Mouse (Mus musculus): ENCODE data around the gene Epha4.
A peak's percentile ranks its signal among the peaks of the same experiment; 100 is the strongest.

Epha4 gene

GRCm38 (mm10) chr1:77473446-77474376 is 41.2 kb downstream of the Epha4 start:
- DNase-seq: no peak

- DNase-seq: no peak
Observed at GRCm38 (mm10) chr1:77472566-77472965, 42.3 kb downstream of the Epha4 start.

DNA sequence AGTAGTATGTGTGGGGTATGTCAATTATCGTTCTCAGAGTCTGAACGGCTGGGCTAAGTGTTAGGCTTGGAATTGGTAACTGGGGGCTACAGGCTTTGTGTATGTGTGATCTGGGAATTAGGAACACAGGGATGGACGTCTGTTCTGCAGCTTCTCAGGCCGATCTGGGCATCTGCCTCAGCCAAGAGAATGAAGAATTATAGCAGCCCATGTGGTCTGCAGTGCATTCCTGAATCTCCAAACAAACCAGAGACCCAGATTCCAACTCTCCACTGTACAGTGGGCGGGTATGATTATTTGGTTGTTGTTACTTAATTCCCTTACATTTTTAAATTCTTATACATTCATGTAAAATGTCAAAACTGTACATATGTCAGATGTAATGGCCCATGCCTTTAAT is 43.4 kb downstream of the Epha4 start:
- DNase-seq: no peak

- DNase-seq: no peak
Observed at GRCm38 (mm10) chr1:77471037-77471436, 43.9 kb downstream of the Epha4 start.

GRCm38 (mm10) chr1:77468717-77469314 is 46.1 kb downstream of the Epha4 start:
- no peak for DNase-seq

DNA sequence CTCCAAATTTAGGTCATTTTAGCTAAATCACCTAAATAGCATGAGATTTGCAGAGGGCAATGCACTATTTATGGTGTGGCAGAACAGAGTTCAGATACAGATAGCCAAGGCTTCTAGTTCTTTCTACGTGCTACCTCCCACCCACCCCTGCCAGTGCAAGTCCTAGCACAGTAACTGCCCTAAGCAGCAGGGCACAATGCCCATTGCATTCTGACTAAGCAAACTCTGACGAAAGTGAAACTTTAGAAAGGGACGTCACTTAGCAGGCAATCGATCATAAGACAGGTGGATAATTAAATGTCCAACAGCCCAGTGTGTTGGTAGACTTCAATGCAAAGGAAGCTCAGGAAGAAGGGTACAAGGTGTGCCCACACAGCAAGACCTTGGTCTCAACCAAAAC is 49.4 kb downstream of the Epha4 start:
- DNase-seq: no peak

GRCm38 (mm10) chr1:77464108-77464507 is 50.8 kb downstream of the Epha4 start:
- DNase-seq: no peak

- DNase-seq: no peak
Observed at GRCm38 (mm10) chr1:77461877-77462615, 52.8 kb downstream of the Epha4 start.

DNA sequence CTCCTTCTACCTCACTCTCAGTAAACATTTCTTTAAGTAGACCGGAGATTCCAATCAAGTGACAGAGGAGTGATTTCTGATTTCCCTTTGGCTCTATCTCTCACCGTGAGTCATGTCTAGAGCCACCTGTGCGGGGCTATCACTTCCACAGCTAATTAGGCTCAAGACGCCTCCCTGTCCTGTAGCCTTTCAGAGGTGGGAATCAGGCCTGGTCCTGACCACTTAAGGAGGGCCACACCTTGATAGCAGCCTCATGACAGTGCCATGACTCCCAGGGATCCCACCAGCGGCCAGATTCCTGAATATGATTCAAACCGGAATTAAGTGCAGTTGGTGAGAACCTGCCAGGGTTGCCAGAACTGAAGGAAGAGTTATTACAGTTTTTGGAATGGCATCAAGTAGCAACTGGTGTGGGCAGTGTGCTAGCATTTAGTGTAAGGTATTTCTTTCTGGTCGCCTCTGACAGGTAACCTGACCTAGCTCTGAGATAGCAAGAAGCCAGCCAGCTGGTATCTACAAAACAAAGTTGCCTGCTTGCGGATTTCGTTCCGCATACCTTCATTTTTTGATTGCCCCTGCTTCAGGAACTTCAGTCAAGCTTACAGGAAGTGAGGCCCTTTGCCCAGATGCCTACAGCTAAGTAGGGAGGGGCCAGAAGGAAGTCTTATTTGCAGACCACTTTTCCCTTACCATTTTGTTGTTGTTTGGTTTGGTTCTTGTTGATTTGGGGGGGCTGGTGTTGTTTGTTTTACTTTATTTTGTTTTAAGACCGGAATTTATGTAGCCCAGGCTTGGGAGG is 53.9 kb downstream of the Epha4 start:
- DNase-seq: no peak

DNA sequence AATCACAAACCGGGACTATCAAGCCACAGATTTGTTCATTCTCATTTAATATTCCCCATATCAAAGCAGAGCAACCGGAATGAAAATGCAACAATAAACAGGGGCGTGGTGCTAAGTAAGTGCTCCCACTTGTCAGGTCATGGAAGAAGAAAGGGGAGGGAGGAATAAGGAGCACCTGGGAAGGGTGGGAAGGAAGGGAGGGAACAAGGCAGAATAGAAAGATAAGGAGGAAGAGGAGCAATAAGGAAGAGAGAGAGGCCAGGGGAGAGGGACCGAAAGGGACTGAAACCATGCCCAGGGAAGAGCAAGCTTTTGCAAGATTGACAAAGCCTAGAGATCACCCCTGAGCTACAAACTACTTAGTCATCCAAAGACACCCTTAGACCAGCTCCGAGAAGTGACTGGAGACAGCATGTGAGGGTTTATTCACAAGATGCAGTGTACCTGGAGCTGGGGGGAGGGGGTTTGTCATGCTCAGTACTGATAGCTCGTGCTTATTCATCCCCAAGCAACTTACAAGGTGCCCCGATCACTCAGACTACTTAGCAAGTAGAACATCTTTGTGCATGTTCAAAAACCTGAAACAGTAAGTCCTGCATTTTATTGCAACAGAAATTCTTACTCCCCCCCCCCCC is 56.0 kb downstream of the Epha4 start:
- DNase-seq: no peak

GRCm38 (mm10) chr1:77457446-77457800 is 57.5 kb downstream of the Epha4 start:
- no peak for DNase-seq

DNA sequence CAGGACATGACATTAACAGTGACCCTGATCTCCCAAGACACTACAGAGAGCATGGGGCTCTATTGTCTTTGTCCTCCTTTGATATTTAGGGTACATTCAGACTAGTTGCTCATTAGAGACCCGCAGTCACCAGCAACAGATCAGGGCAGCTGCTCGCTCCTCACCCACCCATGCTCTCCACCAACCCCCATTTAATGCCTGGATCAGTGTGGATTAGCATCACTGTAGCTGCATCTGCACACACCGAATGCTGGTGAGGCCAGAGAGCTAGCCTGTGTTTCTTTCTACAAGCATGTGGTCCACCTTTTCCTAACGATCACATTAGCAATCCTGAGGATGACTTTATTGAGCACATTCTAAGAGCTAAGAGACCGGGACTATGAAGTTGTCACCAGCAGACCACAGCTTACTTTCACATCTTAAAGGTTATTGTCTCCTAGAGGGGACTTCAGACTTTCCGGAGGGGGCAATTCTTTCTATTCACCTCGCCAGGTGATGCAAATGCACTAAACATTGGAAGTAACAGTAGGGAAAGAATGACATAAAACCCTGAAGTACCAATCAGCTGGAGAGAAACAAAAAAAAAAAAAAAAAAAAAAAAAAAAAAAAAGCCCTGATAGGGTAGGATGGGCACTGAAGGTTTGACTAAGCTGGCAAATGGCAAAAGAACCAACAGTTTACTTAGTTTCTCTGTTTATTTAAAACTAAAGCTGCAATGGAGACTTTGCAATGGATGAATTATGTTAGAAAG is 58.0 kb downstream of the Epha4 start:
- DNase-seq: no peak

- DNase-seq: no peak
Observed at GRCm38 (mm10) chr1:77453811-77454210, 61.1 kb downstream of the Epha4 start.

- no peak for DNase-seq
Observed at GRCm38 (mm10) chr1:77452721-77453120, 62.2 kb downstream of the Epha4 start.

DNA sequence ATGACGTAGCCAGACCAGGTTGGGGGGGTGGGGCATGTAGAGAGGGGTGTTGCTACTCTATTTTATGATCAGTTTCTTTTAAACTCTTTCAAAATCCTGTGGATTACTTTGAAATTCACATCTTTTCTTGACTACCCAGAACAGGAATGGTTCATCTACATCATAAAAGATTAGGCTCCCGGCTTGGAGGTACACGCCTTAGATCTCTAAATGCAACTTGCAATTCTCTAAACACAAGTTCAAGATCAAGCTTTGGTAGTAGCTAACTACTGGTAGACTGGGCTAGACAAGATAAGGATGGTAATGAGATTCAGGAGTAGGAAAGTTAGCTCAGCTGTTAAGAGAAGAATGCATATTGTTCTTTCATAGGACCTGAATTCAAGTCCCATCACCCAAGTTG is 63.3 kb downstream of the Epha4 start:
- DNase-seq: no peak

GRCm38 (mm10) chr1:77450201-77450600 is 64.7 kb downstream of the Epha4 start:
- no peak for DNase-seq

GRCm38 (mm10) chr1:77447061-77447614 is 67.8 kb downstream of the Epha4 start:
- DNase-seq: peak; percentile 79

DNA sequence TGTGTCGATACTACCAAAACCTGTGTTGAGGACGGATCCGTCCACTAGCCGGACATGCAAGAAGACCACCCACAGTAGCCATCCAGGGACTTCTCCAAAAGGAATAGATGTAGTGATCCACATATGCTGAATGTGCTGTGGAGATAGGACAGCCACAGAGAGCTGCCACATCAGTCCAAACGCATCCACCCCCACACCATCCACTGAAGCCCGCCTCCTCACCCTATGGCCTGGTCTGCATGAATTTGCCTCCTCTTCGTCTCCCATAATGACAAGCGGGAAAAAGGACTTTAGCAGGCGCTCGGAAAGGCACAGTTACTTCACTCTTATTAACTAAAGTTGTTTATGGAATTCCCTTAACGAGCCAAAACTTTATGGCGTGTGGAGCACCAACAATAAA is 68.5 kb downstream of the Epha4 start:
- no peak for DNase-seq

DNA sequence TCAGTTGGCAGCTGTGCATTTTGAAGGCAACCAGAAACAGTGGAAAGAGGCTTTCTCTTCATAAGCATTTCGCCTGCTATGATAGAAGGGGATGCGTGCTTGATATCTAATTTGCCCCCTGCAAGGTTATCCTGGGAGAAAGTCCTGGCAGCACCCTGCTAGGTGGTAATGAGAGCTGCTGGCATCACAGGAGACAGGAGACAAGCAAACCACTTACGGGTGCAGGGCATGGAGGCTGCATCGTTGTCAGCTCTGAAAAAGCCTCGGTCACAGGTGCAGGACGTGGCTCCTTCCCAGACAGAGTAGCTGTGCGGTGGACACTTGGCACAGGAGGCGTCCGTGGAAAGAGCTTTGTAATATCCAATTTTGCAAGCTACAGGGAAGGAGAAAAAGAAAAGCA is 70.2 kb downstream of the Epha4 start:
- no peak for DNase-seq

DNA sequence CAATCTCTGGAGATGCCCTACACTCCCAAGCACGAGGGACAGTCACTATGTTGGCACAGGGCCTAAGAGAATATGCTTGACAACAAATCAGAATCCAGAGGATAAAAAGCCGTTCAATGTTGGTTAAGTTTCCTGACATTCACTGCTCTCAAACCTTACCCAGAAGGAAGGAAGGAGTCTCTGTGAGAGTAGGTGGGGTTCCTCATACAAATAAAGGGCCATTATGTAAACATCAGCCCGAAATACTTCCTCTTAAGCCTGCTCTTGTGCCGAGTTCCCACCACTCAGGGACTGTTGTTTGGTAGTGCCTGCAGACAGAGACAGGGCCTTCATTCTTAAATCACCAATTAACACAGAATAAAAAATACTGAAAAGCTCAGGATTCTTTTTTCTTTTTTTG is 72.9 kb downstream of the Epha4 start:
- DNase-seq: no peak

DNA sequence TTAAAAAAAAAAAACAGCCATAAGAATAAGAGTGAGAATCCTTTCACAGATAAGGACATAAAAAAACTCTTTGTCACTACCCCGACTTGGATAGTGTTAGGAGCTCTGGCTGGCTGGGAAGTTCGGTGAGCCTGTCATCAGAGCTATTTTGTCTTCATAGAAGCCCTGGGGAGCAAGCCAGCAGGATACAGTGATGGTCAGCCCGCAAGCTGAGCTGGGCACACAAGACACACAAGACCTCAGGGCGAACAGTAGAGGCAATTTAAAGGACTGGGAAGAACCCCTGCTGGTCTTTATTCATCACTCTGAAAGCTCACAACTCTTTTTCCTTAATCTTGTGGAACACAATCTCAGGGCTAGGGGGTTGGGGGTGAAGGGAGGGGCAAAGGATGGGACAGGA is 73.5 kb downstream of the Epha4 start:
- DNase-seq: no peak
